Mouse (Mus musculus): ENCODE results near the gene Ntng2.

- TF ChIP-seq CTCF (IDR thresholded peaks at IDR 0.05; ENCODE audit: insufficient read depth, low read length) (no peak), POLR2A (IDR thresholded peaks at IDR 0.05; ENCODE audit: borderline replicate concordance, extremely low read depth, low read depth, low read length) (no peak)
Measured at GRCm38 (mm10) chr2:29217042-29217441, 35.8 kb downstream of the Ntng2 start.

All from lung, adult 2 months (tissue).